Mouse (Mus musculus) heart, embryonic 12.5 days (tissue): ENCODE measurements at regions not wholly inside any gene's neighbourhood (a gene's known extent, or its start where the extent isn't known, plus 50 kb on each side); places are given as distances from the start of the nearest gene placed in this dataset.

Source experiments
- ATAC-seq: fragments of 200-750 bp; cut with Nextera tagmentation; 2 replicates; pipeline ENCODE4 v1.8.0; 2017; ENCODE audit warnings: moderate TSS enrichment, moderate library complexity; ENCODE audit not compliant: insufficient number of reproducible peaks, low FRiP score
- H3K27ac ChIP-seq: fragments of 300-500 bp; sonication (generic); 2 replicates; pipeline ENCODE4 v1.5.1; 2016; ENCODE audit warnings: mild to moderate bottlenecking, moderate library complexity; ENCODE audit not compliant: poor library complexity, severe bottlenecking
- H3K27me3 ChIP-seq: fragments of 300-500 bp; sonication (generic); replicated peaks from 2 replicates; pipeline ENCODE4 v1.6.1; 2016; ENCODE audit warnings: mild to moderate bottlenecking, moderate library complexity
- H3K36me3 ChIP-seq: fragments of 300-500 bp; sonication (generic); 2 replicates; pipeline ENCODE4 v1.6.1; 2016; ENCODE audit warnings: mild to moderate bottlenecking, moderate library complexity
- H3K4me1 ChIP-seq: fragments of 300-500 bp; sonication (generic); replicated peaks from 2 replicates; pipeline ENCODE4 v1.6.1; 2016; ENCODE audit warnings: mild to moderate bottlenecking
- H3K4me2 ChIP-seq: fragments of 300-500 bp; sonication (generic); 2 replicates; pipeline ENCODE4 v1.6.1; 2016; ENCODE audit warnings: mild to moderate bottlenecking, moderate library complexity
- H3K4me3 ChIP-seq: fragments of 300-500 bp; sonication (generic); 2 replicates; pipeline ENCODE4 v1.5.1; 2016; ENCODE audit warnings: mild to moderate bottlenecking
- H3K9ac ChIP-seq: fragments of 300-500 bp; sonication (generic); 2 replicates; pipeline ENCODE4 v1.6.1; 2016; ENCODE audit warnings: mild to moderate bottlenecking, moderate library complexity
- H3K9me3 ChIP-seq: fragments of 300-500 bp; sonication (generic); replicated peaks from 2 replicates; pipeline ENCODE4 v1.6.1; 2016; ENCODE audit warnings: mild to moderate bottlenecking, moderate library complexity
- WGBS: fragments of 180-500 bp; shearing (Covaris S2); methylation state at CpG from one replicate; pipeline ENCODE4 v1.1.7; 2016; 5-methylcytosine and 5-hydroxymethylcytosine counted together

DNA sequence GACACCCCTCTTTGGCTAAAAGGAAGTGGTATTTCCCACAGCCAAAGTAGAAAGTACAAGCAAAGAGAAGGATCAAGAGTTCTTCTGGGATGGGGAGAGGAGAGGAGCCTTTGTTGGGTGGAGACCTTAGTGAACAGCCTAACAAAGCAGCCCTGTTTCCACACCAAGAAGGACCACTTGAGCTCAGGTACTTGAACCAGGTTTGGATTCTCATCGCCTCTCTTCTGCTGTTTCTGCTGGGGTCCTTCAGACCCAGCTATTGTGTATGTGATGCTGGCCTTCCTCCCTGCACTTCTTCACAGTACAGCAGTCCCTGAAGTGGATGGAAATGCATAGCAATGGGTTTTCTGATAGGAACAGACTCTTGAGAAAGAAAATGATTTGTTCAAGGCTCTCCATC is 106.4 kb upstream of the Dpt start:
- Histone ChIP-seq H3K36me3 (no peaks in the 10 kb centered on the region), H3K27ac (no peak overlapping the region), H3K9me3 (no peaks in the 10 kb centered on the region), H3K4me3 (no peak overlapping the region), H3K4me2 (no peak overlapping the region), H3K27me3 (no peaks in the 10 kb centered on the region), H3K4me1 (no peaks in the 10 kb centered on the region), H3K9ac (no peak overlapping the region)
- 100% methylated on average over 1 of the region's 1 CpGs for WGBS
- no peak for ATAC-seq

DNA sequence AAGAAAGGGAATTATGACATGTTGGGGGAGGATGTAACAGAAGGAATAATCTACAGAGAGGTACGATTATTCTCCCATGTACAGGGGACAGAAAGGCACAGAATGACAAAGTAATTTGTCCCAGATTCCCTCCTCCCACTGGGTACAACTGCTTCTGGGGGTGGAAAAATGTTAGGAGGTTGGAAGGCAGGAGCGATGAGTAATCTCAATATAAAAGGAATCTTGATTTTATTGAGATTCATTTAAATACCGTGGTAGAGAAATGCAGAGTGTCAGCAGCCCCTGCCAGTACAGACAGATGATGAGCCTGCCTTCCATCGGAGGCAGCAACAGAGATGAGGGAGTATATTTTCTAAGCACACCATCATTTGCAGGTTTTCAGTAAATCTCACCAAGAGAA is 107.1 kb upstream of the Dpt start:
- no peak for ATAC-seq
- Histone ChIP-seq H3K36me3 (no peaks in the 10 kb centered on the region), H3K9ac (no peak overlapping the region), H3K9me3 (no peaks in the 10 kb centered on the region), H3K4me3 (no peak overlapping the region), H3K4me2 (no peak overlapping the region), H3K4me1 (no peaks in the 10 kb centered on the region), H3K27me3 (no peaks in the 10 kb centered on the region), H3K27ac (no peak overlapping the region)
- WGBS: 76% methylated on average over 4 of the region's 4 CpGs

DNA sequence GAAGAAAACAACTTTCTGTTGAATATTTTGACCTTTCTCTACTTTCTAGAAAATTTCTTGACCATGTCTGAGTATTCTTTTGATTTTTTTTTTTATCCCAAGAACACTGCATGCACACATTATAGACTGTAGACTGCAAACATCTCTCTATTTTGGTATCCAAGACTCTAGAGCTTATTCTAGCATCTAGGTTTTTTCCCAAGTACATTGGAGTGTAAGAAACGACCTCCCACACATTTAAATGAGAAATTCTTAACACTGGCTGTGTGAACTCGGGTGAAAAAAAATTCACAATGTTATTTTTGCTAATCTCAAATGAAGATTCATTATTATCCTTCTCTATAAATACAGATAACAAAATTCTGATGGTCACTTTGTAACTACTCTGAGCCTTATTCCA is 112.0 kb upstream of the Dpt start:
- no peak overlapping the region for H3K4me3 ChIP-seq
- no peaks in the 10 kb centered on the region for H3K4me1 ChIP-seq
- H3K27me3 ChIP-seq: no peaks in the 10 kb centered on the region
- no peaks in the 10 kb centered on the region for H3K9me3 ChIP-seq
- WGBS: 57% methylated on average over 2 of the region's 2 CpGs
- no peak for ATAC-seq
- H3K4me2 ChIP-seq: no peak overlapping the region
- no peaks in the 10 kb centered on the region for H3K36me3 ChIP-seq
- H3K27ac ChIP-seq: no peak overlapping the region
- no peak overlapping the region for H3K9ac ChIP-seq

DNA sequence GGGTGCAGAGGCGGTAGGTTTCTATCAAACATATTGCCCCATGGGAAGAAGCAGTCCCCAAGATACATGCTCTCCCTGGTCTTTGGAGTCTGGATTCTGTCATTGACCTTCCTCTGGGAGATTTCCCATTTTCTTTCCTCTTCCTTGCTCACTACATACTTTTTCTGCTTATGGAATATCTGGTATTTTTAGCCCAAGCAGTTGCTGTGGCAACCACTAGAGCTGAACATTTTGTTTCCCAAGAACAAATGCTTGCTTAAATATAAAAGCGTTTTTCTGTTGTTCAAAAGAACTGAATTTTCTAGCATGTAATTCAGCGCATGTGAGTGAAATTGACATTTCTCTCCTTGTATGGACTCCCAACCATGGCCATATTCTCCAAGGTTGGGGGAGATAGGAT is 112.7 kb upstream of the Dpt start:
- no peaks in the 10 kb centered on the region for H3K9me3 ChIP-seq
- ATAC-seq: no peak
- H3K4me2 ChIP-seq: no peak overlapping the region
- no peaks in the 10 kb centered on the region for H3K4me1 ChIP-seq
- no peaks in the 10 kb centered on the region for H3K36me3 ChIP-seq
- 87% methylated on average over 3 of the region's 3 CpGs for WGBS
- H3K27ac ChIP-seq: no peak overlapping the region
- H3K27me3 ChIP-seq: no peaks in the 10 kb centered on the region
- H3K9ac ChIP-seq: no peak overlapping the region
- H3K4me3 ChIP-seq: no peak overlapping the region

DNA sequence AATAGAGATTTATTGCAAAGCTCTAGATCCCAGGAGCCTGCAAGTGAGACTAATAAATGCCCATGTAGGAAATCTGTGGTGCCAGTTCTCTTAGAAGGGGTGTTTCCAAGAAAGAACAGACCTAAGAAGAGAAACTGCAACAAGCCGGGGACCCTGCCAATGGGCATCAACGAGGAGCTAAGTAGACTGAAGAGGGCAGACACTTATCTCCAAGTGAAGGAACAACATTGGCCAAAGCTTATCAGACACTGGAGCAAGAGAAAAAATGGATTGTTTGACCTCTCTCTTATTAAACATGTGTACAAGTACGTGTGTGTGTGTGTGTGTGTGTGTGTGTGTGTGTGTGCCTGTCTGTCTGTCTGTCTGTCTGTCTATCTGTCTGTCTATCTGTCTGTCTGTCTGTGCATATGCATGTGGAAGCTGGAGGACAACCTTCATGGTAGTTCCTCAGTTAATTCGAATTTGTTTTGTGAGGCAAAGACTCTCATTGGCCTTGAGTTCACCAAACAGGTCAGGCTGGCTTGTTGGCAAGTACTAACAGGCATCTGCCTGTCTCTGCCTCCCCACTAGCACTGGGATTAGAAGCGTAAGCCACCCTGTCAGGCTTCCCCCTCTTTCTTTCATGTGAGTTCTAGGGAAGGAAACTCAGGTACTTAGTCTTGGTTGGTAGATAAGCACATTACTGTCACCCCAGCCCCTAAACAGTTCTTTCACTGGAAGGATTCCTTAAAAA is 113.4 kb upstream of the Dpt start:
- Histone ChIP-seq H3K36me3 (no peaks in the 10 kb centered on the region), H3K9me3 (no peaks in the 10 kb centered on the region), H3K9ac (no peak overlapping the region), H3K4me2 (no peak overlapping the region), H3K4me1 (peaks cover 4% of the 10 kb centered on the region; the same call in 1 of the 2 replicates), H3K4me3 (no peak overlapping the region), H3K27me3 (no peaks in the 10 kb centered on the region), H3K27ac (no peak overlapping the region)
- 74% methylated on average over 5 of the region's 5 CpGs for WGBS
- no peak for ATAC-seq

DNA sequence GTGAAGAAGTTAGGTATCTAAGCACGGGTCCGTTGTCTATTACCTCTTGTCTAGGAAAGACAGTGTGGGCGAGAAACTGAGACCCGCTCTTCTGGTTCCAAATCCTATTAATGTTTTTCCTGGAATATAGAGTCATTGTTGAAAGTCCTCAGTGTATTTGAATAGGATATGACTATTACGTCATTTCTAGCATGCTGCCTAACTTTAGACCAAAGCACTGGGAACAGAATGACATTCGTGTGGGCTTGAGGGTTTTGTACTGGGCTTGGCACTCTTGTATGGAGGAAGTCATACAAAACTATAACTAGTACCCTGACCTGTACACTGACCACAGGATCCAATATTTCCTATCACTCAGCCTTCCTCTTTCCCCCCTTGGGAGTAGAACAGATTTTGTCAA is 114.0 kb upstream of the Dpt start:
- Histone ChIP-seq H3K4me3 (no peak overlapping the region), H3K27me3 (no peaks in the 10 kb centered on the region), H3K27ac (no peak overlapping the region), H3K9me3 (no peaks in the 10 kb centered on the region), H3K9ac (no peak overlapping the region), H3K4me2 (no peak overlapping the region), H3K36me3 (no peaks in the 10 kb centered on the region), H3K4me1 (peaks cover 4% of the 10 kb centered on the region; the same call in 1 of the 2 replicates)
- ATAC-seq: no peak
- 85% methylated on average over 6 of the region's 6 CpGs for WGBS

DNA sequence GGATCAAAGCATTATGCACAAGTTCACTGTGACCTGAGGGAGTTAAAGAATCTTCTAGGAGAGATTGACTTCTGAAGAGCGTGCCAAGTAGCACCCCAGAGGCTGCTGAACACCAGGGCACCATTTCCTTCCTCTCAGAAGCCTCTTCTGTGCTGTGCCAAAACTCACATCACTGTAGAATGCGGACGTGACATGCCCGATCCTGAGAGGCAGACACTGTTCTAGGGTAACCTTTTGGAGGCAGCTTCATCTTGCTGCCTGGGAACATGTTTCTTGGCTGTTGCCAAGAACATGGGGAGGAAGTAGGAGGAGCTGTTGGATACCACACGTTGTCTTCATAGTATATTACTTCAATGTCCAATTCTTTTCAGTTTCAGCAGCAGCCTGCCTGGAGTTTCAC is 114.9 kb upstream of the Dpt start:
- 62% methylated on average over 5 of the region's 5 CpGs for WGBS
- Histone ChIP-seq H3K27ac (no peak overlapping the region), H3K27me3 (no peaks in the 10 kb centered on the region), H3K9me3 (0 out of 2 replicates have a peak, but pooled peaks cover 6% of the 10 kb centered on the region), H3K9ac (no peak overlapping the region), H3K4me1 (peaks cover 4% of the 10 kb centered on the region; the same call in 1 of the 2 replicates), H3K4me3 (no peak overlapping the region), H3K4me2 (no peak overlapping the region), H3K36me3 (no peaks in the 10 kb centered on the region)
- ATAC-seq: no peak

DNA sequence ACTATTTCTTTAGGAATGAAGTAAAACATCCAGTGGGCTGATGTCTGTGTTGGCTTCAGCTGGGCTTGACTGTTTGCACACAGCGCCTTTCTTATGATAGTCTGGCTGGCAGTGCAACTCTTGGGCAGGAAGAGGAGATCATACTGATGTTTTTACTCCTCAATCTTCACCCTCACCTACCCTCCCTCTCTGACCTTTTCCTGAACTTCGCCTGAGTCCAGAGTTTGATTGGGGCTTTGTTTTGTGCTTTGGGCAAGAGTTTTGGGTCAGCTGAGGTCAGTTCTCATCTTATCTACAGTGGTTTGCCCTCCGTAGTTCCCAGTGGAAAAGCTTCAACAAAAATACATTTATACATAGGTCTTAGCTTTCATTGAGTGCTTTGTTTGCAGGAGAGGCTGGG is 118.1 kb upstream of the Dpt start:
- no peaks in the 10 kb centered on the region for H3K36me3 ChIP-seq
- ATAC-seq: no peak
- H3K9me3 ChIP-seq: 0 out of 2 replicates have a peak, but pooled peaks cover 6% of the 10 kb centered on the region
- no peak overlapping the region for H3K4me3 ChIP-seq
- 26% methylated on average over 3 of the region's 3 CpGs for WGBS
- no peak overlapping the region for H3K9ac ChIP-seq
- no peak overlapping the region for H3K4me2 ChIP-seq
- H3K4me1 ChIP-seq: peaks cover 4% of the 10 kb centered on the region; the same call in 1 of the 2 replicates
- no peaks in the 10 kb centered on the region for H3K27me3 ChIP-seq
- no peak overlapping the region for H3K27ac ChIP-seq

DNA sequence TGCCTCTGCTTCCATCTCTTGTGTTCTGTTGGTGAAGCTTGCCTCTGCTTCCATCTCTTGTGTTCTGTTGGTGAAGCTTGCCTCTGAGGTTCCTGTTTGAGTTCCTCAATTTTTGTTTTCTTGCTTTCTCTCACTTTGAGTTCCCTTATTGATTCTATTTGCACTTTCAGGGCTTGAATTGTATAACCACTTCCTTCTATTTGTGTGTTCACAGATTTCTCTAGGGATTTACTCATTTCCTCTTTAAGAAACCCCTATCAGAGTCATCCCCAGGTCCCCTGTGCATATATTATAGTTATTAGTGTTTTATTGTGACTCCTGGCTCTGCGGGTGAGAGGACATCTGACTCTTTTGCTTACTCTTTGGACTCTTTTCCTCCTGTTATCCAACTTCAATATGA is 144.2 kb upstream of the Dpt start:
- no peak overlapping the region for H3K4me2 ChIP-seq
- H3K9me3 ChIP-seq: no peaks in the 10 kb centered on the region
- no peaks in the 10 kb centered on the region for H3K27me3 ChIP-seq
- no peak overlapping the region for H3K4me3 ChIP-seq
- no peak overlapping the region for H3K27ac ChIP-seq
- H3K9ac ChIP-seq: no peak overlapping the region
- WGBS: 84% methylated on average over 1 of the region's 1 CpGs
- H3K4me1 ChIP-seq: peaks cover 6% of the 10 kb centered on the region
- no peaks in the 10 kb centered on the region for H3K36me3 ChIP-seq
- ATAC-seq: no peak

DNA sequence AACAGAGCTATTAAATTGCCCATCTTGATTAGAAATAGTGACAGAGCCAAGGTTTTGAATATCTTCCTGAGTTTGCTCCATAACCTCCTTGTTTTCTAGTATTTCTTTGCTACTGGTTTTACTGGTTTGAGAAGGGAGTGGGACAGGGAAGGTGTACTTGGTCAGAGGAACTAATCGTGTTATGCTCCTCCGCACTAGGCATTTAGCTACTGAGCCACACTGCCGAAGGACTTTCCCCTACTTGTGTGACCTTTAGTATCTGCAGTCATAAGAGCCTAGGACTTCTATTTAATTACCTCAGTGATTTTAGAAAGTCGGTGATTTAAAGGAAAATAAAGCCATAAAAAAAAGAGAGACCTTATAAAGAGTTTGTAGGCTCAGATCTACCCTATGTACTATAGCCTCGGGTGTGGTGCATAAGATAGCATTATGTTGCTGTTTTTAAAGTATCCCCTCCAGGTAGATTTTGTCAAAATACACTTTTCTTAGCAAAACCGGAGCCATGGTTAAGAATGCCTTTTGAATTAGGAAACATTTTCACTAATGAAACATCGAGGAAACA is 158.5 kb upstream of the Dpt start:
- Histone ChIP-seq H3K9ac (no peak overlapping the region), H3K4me3 (no peak overlapping the region), H3K27ac (no peak overlapping the region), H3K9me3 (peaks cover 3% of the 10 kb centered on the region), H3K4me1 (no peaks in the 10 kb centered on the region), H3K27me3 (no peaks in the 10 kb centered on the region), H3K36me3 (no peaks in the 10 kb centered on the region), H3K4me2 (no peak overlapping the region)
- ATAC-seq: no peak
- 82% methylated on average over 7 of the region's 7 CpGs for WGBS

DNA sequence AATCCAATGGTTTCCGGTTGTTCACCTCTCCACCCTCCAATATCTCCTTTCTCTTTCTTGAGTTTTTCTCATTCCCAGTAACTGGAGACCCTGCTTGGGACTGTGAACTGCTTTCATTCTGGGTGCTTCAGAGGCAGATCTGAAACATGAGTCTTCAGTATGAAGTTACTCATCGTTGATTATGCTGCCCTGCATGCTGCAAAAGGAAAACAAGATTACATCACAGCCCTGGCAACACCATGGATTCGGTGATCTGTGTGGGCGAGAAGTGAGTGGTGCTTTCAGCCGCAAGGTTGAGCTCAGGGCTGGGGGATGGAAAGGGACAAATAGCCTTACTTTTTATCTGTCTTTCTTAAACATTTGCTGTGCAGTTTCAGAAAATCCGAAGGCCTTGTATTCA is 164.8 kb upstream of the Dpt start:
- ATAC-seq: no peak
- no peak overlapping the region for H3K27ac ChIP-seq
- H3K4me2 ChIP-seq: no peak overlapping the region
- no peaks in the 10 kb centered on the region for H3K27me3 ChIP-seq
- no peak overlapping the region for H3K9ac ChIP-seq
- WGBS: 58% methylated on average over 6 of the region's 6 CpGs
- H3K9me3 ChIP-seq: peaks cover 7% of the 10 kb centered on the region
- H3K36me3 ChIP-seq: no peaks in the 10 kb centered on the region
- no peaks in the 10 kb centered on the region for H3K4me1 ChIP-seq
- H3K4me3 ChIP-seq: no peak overlapping the region

DNA sequence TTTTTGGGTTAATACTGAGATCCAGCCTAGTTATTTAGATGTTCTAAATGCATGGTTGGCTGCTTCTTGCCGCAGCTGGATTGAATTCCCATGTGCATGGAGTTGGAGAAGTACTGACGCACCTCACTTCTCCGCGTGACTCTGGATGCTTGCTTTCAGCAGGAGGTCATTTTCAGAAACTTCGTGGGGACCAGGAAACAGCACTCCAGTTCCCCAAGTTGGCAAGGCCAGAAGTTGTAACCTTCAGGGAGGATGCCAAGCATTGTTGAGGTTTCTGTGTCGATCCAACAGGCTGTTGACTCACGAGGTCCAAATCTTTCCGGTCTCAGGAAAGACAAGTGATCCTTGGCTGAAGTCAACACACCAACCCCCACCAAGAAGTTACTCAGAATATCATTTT is 167.6 kb upstream of the Dpt start:
- no peak overlapping the region for H3K9ac ChIP-seq
- no peaks in the 10 kb centered on the region for H3K27me3 ChIP-seq
- no peaks in the 10 kb centered on the region for H3K36me3 ChIP-seq
- no peaks in the 10 kb centered on the region for H3K4me1 ChIP-seq
- H3K4me3 ChIP-seq: no peak overlapping the region
- H3K27ac ChIP-seq: no peak overlapping the region
- H3K4me2 ChIP-seq: no peak overlapping the region
- 77% methylated on average over 8 of the region's 8 CpGs for WGBS
- no peak for ATAC-seq
- peaks cover 7% of the 10 kb centered on the region for H3K9me3 ChIP-seq
